Mouse (Mus musculus) kidney, embryonic 14.5 days (tissue): ENCODE data around the gene Gm49388. TPM values are rescaled to one million over a fixed set of nuclear protein-coding genes. Genes with fewer than 3 reads are reported as not detected.
"Not testable (repeated sequence)": the region's sequence is repeated elsewhere in the genome, so short reads cannot be mapped to it uniquely, and the experiment has no call there.

Experiments used
- ATAC-seq: fragments of 200-750 bp; cut with Nextera tagmentation; 2 replicates; pipeline ENCODE4 v1.8.0; 2017; ENCODE audit warnings: moderate number of reproducible peaks, mild to moderate bottlenecking, moderate TSS enrichment, moderate library complexity; ENCODE audit not compliant: low FRiP score, low TSS enrichment
- H3K27ac ChIP-seq: fragments of 300-500 bp; sonication (generic); 2 replicates; pipeline ENCODE4 v1.5.1; 2014; ENCODE audit warnings: low read depth, mild to moderate bottlenecking, low read length, moderate library complexity, mixed read lengths
- H3K27me3 ChIP-seq: fragments of 300-500 bp; sonication (generic); 2 replicates; pipeline ENCODE4 v1.6.1; 2014; ENCODE audit warnings: mild to moderate bottlenecking, low read length; ENCODE audit not compliant: control insufficient read depth, insufficient read depth
- H3K36me3 ChIP-seq: fragments of 300-500 bp; sonication (generic); 2 replicates; pipeline ENCODE4 v1.6.1; 2014; ENCODE audit warnings: low read length, mixed read lengths; ENCODE audit not compliant: control insufficient read depth, insufficient read depth
- H3K4me1 ChIP-seq: fragments of 300-500 bp; sonication (generic); 2 replicates; pipeline ENCODE4 v1.6.1; 2014; ENCODE audit warnings: low read length, mixed read lengths; ENCODE audit not compliant: control insufficient read depth, insufficient read depth
- H3K4me2 ChIP-seq: fragments of 300-500 bp; sonication (generic); replicated peaks from 2 replicates; pipeline ENCODE4 v1.6.1; 2014; ENCODE audit warnings: low read depth, mild to moderate bottlenecking, low read length
- H3K4me3 ChIP-seq: fragments of 300-500 bp; sonication (generic); 2 replicates; pipeline ENCODE4 v1.5.1; 2014; ENCODE audit warnings: mild to moderate bottlenecking, low read length
- H3K9ac ChIP-seq: fragments of 300-500 bp; sonication (generic); 2 replicates; pipeline ENCODE4 v1.6.1; 2014; ENCODE audit warnings: low read depth, mild to moderate bottlenecking, low read length, moderate library complexity
- H3K9me3 ChIP-seq: fragments of 300-500 bp; sonication (generic); 2 replicates; pipeline ENCODE4 v1.6.1; 2016; ENCODE audit warnings: low read length; ENCODE audit not compliant: control insufficient read depth
- whole genome bisulfite sequencing: fragments of 180-500 bp; shearing (Covaris S2); extraction: QIAGEN DNeasy Blood & Tissue Kit; methylation state at CpG from one replicate; pipeline ENCODE4 v1.1.7; 2014; 5-methylcytosine and 5-hydroxymethylcytosine counted together
- polyA plus RNA-seq: library from polyadenylated mRNA; unstranded; fragments of >200 nt; fragmentation: Nextera tagmentation; extraction: Ambion mirVana; gene quantifications from 2 replicates; pipeline ENCODE4 v1.2.1, GENCODE M21; 2014

Gene Gm49388
- polyA plus RNA-seq, 1 experiment from 2014 or later, result not detected

- Histone ChIP-seq H3K4me2 (no peak overlapping the region), H3K9ac (no peak overlapping the region), H3K27me3 (no peaks in the 10 kb centered on the region), H3K36me3 (peaks cover 12% of the 10 kb centered on the region), H3K27ac (no peak overlapping the region), H3K4me1 (peaks cover 16% of the 10 kb centered on the region), H3K4me3 (no peak overlapping the region), H3K9me3 (no peaks in the 10 kb centered on the region)
- ATAC-seq, result no peak
- 83% methylated on average over 3 of the region's 3 CpGs for WGBS
Measured at GRCm38 (mm10) chr7:127772080-127772479, 13.3 kb upstream of the Gm49388 start.

DNA sequence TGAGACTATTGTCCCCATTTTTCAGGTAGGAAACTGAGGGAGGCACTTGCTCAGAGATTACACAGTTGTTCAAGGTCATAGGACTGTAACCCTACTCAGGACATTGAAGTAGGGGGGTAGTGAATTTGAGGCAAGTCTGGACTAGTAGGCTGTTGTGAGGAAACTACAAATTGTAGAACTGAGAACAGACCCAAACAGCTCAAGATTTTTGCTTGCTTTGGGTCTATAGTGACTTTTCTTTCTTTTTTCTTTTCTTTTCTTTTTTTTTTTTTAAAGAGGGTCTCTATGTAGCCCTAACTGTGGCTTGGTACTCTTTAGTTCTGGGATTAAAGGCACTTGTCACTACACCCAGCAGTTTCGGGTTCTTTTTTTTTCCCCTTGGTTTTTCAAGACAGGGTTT lies 12.9 kb upstream of the Gm49388 start:
- peaks cover 16% of the 10 kb centered on the region for H3K4me1 ChIP-seq

GRCm38 (mm10) chr7:127773664-127774384 lies 11.6 kb upstream of the Gm49388 start:
- Histone ChIP-seq H3K9me3 (no peaks in the 10 kb centered on the region), H3K9ac (no peak overlapping the region), H3K4me1 (peaks cover 21% of the 10 kb centered on the region), H3K27me3 (no peaks in the 10 kb centered on the region), H3K4me2 (no peak overlapping the region; the same call in 1 of the 2 replicates), H3K27ac (no peak overlapping the region), H3K4me3 (no peak overlapping the region), H3K36me3 (peaks cover 6% of the 10 kb centered on the region; the same call in 1 of the 2 replicates)
- no peak for ATAC-seq
- 38% methylated on average over 9 of the region's 9 CpGs for WGBS

More for the DNA sequence above, 12.9 kb upstream of the Gm49388 start:
- Histone ChIP-seq H3K9ac (no peak overlapping the region), H3K27me3 (no peaks in the 10 kb centered on the region), H3K9me3 (no peaks in the 10 kb centered on the region), H3K4me3 (no peak overlapping the region), H3K36me3 (peaks cover 7% of the 10 kb centered on the region), H3K4me2 (no peak overlapping the region), H3K27ac (no peak overlapping the region)
- 90% methylated on average over 1 of the region's 1 CpGs for WGBS
- no peak for ATAC-seq

GRCm38 (mm10) chr7:127775837-127776236 lies 9.6 kb upstream of the Gm49388 start:
- ATAC-seq, H3K27me3 ChIP-seq, H3K9me3 ChIP-seq: not testable (repeated sequence)
- Histone ChIP-seq H3K4me3 (peak overlapping the region; percentile 96), H3K4me1 (peaks cover 17% of the 10 kb centered on the region), H3K27ac (peak overlapping the region; percentile 95; the same call in 1 of the 2 replicates), H3K9ac (peak overlapping the region; percentile 96), H3K4me2 (peak overlapping the region; percentile 82), H3K36me3 (peaks cover 26% of the 10 kb centered on the region)
- 81% methylated on average over 7 of the region's 7 CpGs for WGBS

GRCm38 (mm10) chr7:127776426-127776825 lies 9.0 kb upstream of the Gm49388 start, which contains the start of gene Setd1a:
Gene Setd1a (plus strand): TSS chr7:127776670.
- H3K4me2 ChIP-seq, result peak within 1 kb of the TSS; percentile 82
- H3K36me3 ChIP-seq, result peaks cover 32% of the 10 kb centered on the region
- no peaks in the 10 kb centered on the region for H3K27me3 ChIP-seq
- H3K4me3 ChIP-seq, result peak within 1 kb of the TSS; percentile 96
- no peaks in the 10 kb centered on the region for H3K9me3 ChIP-seq
- peak within 1 kb of the TSS; percentile 95 for H3K27ac ChIP-seq
- ATAC-seq, result peak; percentile 47
- peaks cover 12% of the 10 kb centered on the region for H3K4me1 ChIP-seq
- peak within 1 kb of the TSS; percentile 96 for H3K9ac ChIP-seq
- WGBS, result under 1% methylated on average over 23 of the region's 23 CpGs

GRCm38 (mm10) chr7:127776878-127777473 lies 8.4 kb upstream of the Gm49388 start:
- Histone ChIP-seq H3K36me3 (peaks cover 37% of the 10 kb centered on the region), H3K27me3 (no peaks in the 10 kb centered on the region), H3K9ac (peak overlapping the region; percentile 96), H3K4me3 (peak overlapping the region; percentile 96), H3K4me2 (peak overlapping the region; percentile 82), H3K4me1 (peaks cover 12% of the 10 kb centered on the region), H3K27ac (peak overlapping the region; percentile 95), H3K9me3 (no peaks in the 10 kb centered on the region)
- peak; percentile 91 for ATAC-seq
- under 1% methylated on average over 48 of the region's 70 CpGs for WGBS

DNA sequence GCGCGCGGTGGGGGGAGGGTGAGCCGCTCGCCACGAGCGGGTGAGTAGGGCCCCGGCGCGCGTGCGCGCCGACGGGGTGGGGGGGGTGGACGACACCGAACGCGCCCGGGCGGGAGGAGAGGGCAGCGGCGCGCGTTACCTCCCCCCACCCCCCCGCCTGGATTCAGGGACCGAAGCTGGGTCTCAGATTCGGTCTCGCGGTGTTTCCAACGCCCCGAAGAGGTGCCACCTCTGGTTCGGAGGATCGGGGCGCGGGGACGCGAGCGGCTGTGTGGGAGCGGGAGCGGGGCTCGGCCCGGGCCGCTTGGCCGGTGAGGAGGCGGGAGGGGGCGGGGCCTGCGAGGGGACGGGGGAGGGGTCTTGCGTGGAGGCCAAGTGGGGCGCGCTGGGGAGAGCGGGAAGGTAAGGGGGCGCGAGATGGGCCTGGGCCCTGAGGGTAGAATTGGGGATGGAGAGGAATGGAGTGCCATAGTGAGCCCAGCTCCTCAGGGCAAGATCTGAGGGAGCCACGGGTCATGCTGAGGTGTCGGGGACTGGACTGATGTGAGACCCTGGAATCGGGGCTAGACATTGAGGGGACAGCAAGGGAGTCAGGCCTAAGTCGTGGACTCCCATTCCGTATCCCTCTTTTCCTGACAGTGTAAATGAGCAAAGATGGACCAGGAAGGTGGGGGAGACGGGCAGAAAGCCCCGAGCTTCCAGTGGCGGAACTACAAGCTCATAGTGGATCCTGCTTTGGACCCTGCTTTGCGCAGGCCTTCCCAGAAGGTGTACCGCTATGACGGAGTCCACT lies 7.7 kb upstream of the Gm49388 start:
- H3K4me3 ChIP-seq, result peak overlapping the region; percentile 96
- no peaks in the 10 kb centered on the region for H3K27me3 ChIP-seq
- 2% methylated on average over 63 of the region's 66 CpGs for WGBS
- peak; percentile 59 for ATAC-seq
- peaks cover 12% of the 10 kb centered on the region for H3K4me1 ChIP-seq
- H3K36me3 ChIP-seq, result peaks cover 44% of the 10 kb centered on the region
- peak overlapping the region; percentile 96 for H3K9ac ChIP-seq
- H3K4me2 ChIP-seq, result peak overlapping the region; percentile 82
- H3K9me3 ChIP-seq, result no peaks in the 10 kb centered on the region
- H3K27ac ChIP-seq, result peak overlapping the region; percentile 95

DNA sequence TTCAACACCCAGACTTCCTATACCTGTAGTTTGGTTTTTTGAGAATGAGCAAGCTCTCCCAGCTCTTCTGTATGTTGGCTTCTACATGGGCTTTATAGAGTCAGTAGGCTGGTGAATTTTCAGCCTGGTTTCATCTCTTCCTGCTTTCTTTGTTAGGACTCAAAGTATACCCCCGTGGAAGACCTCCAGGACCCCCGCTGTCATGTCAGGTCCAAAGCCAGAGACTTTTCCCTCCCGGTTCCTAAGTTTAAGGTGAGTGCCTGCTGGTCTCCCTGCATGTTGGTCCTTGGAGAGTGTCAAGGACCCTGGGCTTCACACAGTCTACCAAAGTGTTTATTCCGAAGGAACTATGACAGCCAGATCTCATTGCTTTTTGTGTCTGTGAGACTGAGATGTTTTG lies 7.1 kb upstream of the Gm49388 start:
- Histone ChIP-seq H3K9me3 (no peaks in the 10 kb centered on the region), H3K36me3 (peaks cover 50% of the 10 kb centered on the region)
- no peak for ATAC-seq

More for the DNA sequence above, 7.1 kb upstream of the Gm49388 start:
- Histone ChIP-seq H3K4me3 (peak overlapping the region; percentile 96), H3K9ac (peak overlapping the region; percentile 96), H3K4me2 (peak overlapping the region; percentile 82), H3K4me1 (peaks cover 12% of the 10 kb centered on the region), H3K27ac (no peak overlapping the region), H3K27me3 (no peaks in the 10 kb centered on the region)
- 78% methylated on average over 4 of the region's 4 CpGs for WGBS
